Mouse (Mus musculus): Measurements from ENCODE around the gene 1110065P20Rik. TPM values are rescaled to one million over a fixed set of nuclear protein-coding genes. Genes with fewer than 3 reads are reported as not detected.

1110065P20Rik gene
- polyA plus RNA-seq, 1 experiment from 2014 or later = 15.3 TPM

GRCm38 (mm10) chr4:124880599-124880998 lies 29.6 kb upstream of the 1110065P20Rik start, which contains the start of gene Epha10:
Epha10 (plus strand) TSS chr4:124880899.
- H3K36me3 ChIP-seq = no peaks in the 10 kb centered on the region
- H3K4me3 ChIP-seq (replicated peaks) = peak within 1 kb of the TSS; percentile 32
- peak within 1 kb of the TSS; percentile 43 for H3K4me2 ChIP-seq
- ATAC-seq (ENCODE audit: low read depth) = no peak
- 7% methylated on average over 11 of the region's 11 CpGs for WGBS (ENCODE audit: insufficient replicate concordance)
- no peak within 1 kb of the TSS for H3K9ac ChIP-seq
- H3K9me3 ChIP-seq (replicated peaks) = no peaks in the 10 kb centered on the region
- no peak for DNase-seq
- H3K4me1 ChIP-seq (replicated peaks) = peaks cover 7% of the 10 kb centered on the region; the same call in 1 of the 2 replicates
- H3K27ac ChIP-seq = no peak within 1 kb of the TSS
- H3K27me3 ChIP-seq = peaks cover 68% of the 10 kb centered on the region

GRCm38 (mm10) chr4:124872719-124873118 lies 21.7 kb upstream of the 1110065P20Rik start:
- Histone ChIP-seq H3K27ac (no peak overlapping the region), H3K9me3 (replicated peaks) (0 out of 2 replicates have a peak, but pooled peaks cover 4% of the 10 kb centered on the region), H3K4me2 (no peak overlapping the region), H3K4me1 (replicated peaks) (no peaks in the 10 kb centered on the region), H3K36me3 (no peaks in the 10 kb centered on the region), H3K4me3 (replicated peaks) (no peak overlapping the region), H3K9ac (no peak overlapping the region), H3K27me3 (no peaks in the 10 kb centered on the region)
- no peak for ATAC-seq (ENCODE audit: low read depth)
- 79% methylated on average over 1 of the region's 1 CpGs for WGBS (ENCODE audit: insufficient replicate concordance)
- DNase-seq = no peak

- no peaks in the 10 kb centered on the region for H3K9me3 ChIP-seq (replicated peaks)
- H3K4me3 ChIP-seq (replicated peaks) = peak within 1 kb of the TSS; percentile 39
- peaks cover 7% of the 10 kb centered on the region for H3K36me3 ChIP-seq
- no peak within 1 kb of the TSS for H3K27ac ChIP-seq
- 6% methylated on average over 52 of the region's 77 CpGs for WGBS (ENCODE audit: insufficient replicate concordance)
- ATAC-seq (ENCODE audit: low read depth) = no peak
- no peaks in the 10 kb centered on the region for H3K4me1 ChIP-seq (replicated peaks)
- H3K9ac ChIP-seq = no peak within 1 kb of the TSS
- H3K27me3 ChIP-seq = peaks cover 41% of the 10 kb centered on the region
- H3K4me2 ChIP-seq = peak within 1 kb of the TSS; percentile 52
- DNase-seq = no peak
These were observed 10.5 kb upstream of the 1110065P20Rik start, which contains the start of gene Maneal for GRCm38 (mm10) chr4:124861283-124862188. Maneal (minus strand) TSS chr4:124862171.

- Histone ChIP-seq H3K4me1 (replicated peaks) (no peaks in the 10 kb centered on the region), H3K9ac (no peak overlapping the region), H3K4me3 (replicated peaks) (no peak overlapping the region), H3K27me3 (peaks cover 41% of the 10 kb centered on the region), H3K36me3 (peaks cover 18% of the 10 kb centered on the region), H3K27ac (no peak overlapping the region), H3K9me3 (replicated peaks) (no peaks in the 10 kb centered on the region), H3K4me2 (no peak overlapping the region)
- no peak for ATAC-seq (ENCODE audit: low read depth)
- peak; percentile 45 for DNase-seq
- 6% methylated on average over 7 of the region's 7 CpGs for WGBS (ENCODE audit: insufficient replicate concordance)
These were observed 9.4 kb upstream of the 1110065P20Rik start for GRCm38 (mm10) chr4:124860446-124860845.

- Histone ChIP-seq H3K4me3 (replicated peaks) (no peak overlapping the region), H3K4me2 (no peak overlapping the region), H3K36me3 (peaks cover 36% of the 10 kb centered on the region), H3K27ac (no peak overlapping the region), H3K4me1 (replicated peaks) (no peaks in the 10 kb centered on the region; the same call in 1 of the 2 replicates), H3K27me3 (peaks cover 35% of the 10 kb centered on the region), H3K9me3 (replicated peaks) (no peaks in the 10 kb centered on the region), H3K9ac (no peak overlapping the region)
- no peak for ATAC-seq (ENCODE audit: low read depth)
- 80% methylated on average over 5 of the region's 5 CpGs for WGBS (ENCODE audit: insufficient replicate concordance)
- no peak for DNase-seq
These were observed 7.4 kb upstream of the 1110065P20Rik start for GRCm38 (mm10) chr4:124858370-124858769.

GRCm38 (mm10) chr4:124856294-124856693 lies 5.3 kb upstream of the 1110065P20Rik start:
- WGBS (ENCODE audit: insufficient replicate concordance) = 90% methylated on average over 8 of the region's 8 CpGs
- H3K4me2 ChIP-seq = no peak overlapping the region
- H3K9me3 ChIP-seq (replicated peaks) = no peaks in the 10 kb centered on the region
- peaks cover 14% of the 10 kb centered on the region for H3K27me3 ChIP-seq
- peaks cover 21% of the 10 kb centered on the region for H3K4me1 ChIP-seq (replicated peaks)
- no peak overlapping the region for H3K4me3 ChIP-seq (replicated peaks)
- peaks cover 51% of the 10 kb centered on the region for H3K36me3 ChIP-seq
- H3K9ac ChIP-seq = no peak overlapping the region
- DNase-seq (no peak), ATAC-seq (ENCODE audit: low read depth) (no peak)
- no peak overlapping the region for H3K27ac ChIP-seq

GRCm38 (mm10) chr4:124850261-124850913 lies 609 bp downstream of the 1110065P20Rik start, which contains the start of gene Yrdc:
Yrdc (plus strand) TSS chr4:124850679.
- peak; percentile 91 for ATAC-seq (ENCODE audit: low read depth)
- Histone ChIP-seq H3K9me3 (replicated peaks) (no peaks in the 10 kb centered on the region), H3K27ac (peak within 1 kb of the TSS; percentile 82), H3K9ac (peak within 1 kb of the TSS; percentile 92), H3K27me3 (no peaks in the 10 kb centered on the region), H3K4me2 (peak within 1 kb of the TSS; percentile 96), H3K4me1 (replicated peaks) (peaks cover 46% of the 10 kb centered on the region), H3K4me3 (replicated peaks) (peak within 1 kb of the TSS; percentile 97), H3K36me3 (peaks cover 38% of the 10 kb centered on the region)
- peak; percentile 88 for DNase-seq
- under 1% methylated on average over 87 of the region's 90 CpGs for WGBS (ENCODE audit: insufficient replicate concordance)

GRCm38 (mm10) chr4:124849631-124850260 lies 1.2 kb downstream of the 1110065P20Rik start:
- peak overlapping the region; percentile 97 for H3K4me3 ChIP-seq (replicated peaks)
- peak overlapping the region; percentile 82 for H3K27ac ChIP-seq
- H3K4me2 ChIP-seq = peak overlapping the region; percentile 96
- peak; percentile 8; the same call in 1 of the 2 replicates for ATAC-seq (ENCODE audit: low read depth)
- no peaks in the 10 kb centered on the region for H3K9me3 ChIP-seq (replicated peaks)
- peaks cover 40% of the 10 kb centered on the region for H3K36me3 ChIP-seq
- WGBS (ENCODE audit: insufficient replicate concordance) = 12% methylated on average over 24 of the region's 24 CpGs
- peak; percentile 17 for DNase-seq
- H3K4me1 ChIP-seq (replicated peaks) = peaks cover 46% of the 10 kb centered on the region
- H3K9ac ChIP-seq = peak overlapping the region; percentile 92
- no peaks in the 10 kb centered on the region for H3K27me3 ChIP-seq

- DNase-seq (peak; percentile 80), ATAC-seq (ENCODE audit: low read depth) (no peak)
- H3K4me2 ChIP-seq = no peak overlapping the region
- no peaks in the 10 kb centered on the region for H3K27me3 ChIP-seq
- no peak overlapping the region for H3K9ac ChIP-seq
- no peak overlapping the region for H3K27ac ChIP-seq
- H3K4me1 ChIP-seq (replicated peaks) = peaks cover 38% of the 10 kb centered on the region
- 8% methylated on average over 8 of the region's 8 CpGs for WGBS (ENCODE audit: insufficient replicate concordance)
- H3K9me3 ChIP-seq (replicated peaks) = no peaks in the 10 kb centered on the region
- H3K4me3 ChIP-seq (replicated peaks) = no peak overlapping the region
- H3K36me3 ChIP-seq = peaks cover 38% of the 10 kb centered on the region
These were observed 3.4 kb downstream of the 1110065P20Rik start for GRCm38 (mm10) chr4:124847573-124847972.

GRCm38 (mm10) chr4:124843493-124843892 lies 7.5 kb downstream of the 1110065P20Rik start:
- 72% methylated on average over 11 of the region's 11 CpGs for WGBS (ENCODE audit: insufficient replicate concordance)
- peak; percentile 60; the same call in 1 of the 2 replicates for ATAC-seq (ENCODE audit: low read depth)
- DNase-seq = peak; percentile 29

GRCm38 (mm10) chr4:124840998-124841397 lies 10.0 kb downstream of the 1110065P20Rik start:
- H3K27ac ChIP-seq = no peak overlapping the region
- peaks cover 94% of the 10 kb centered on the region for H3K36me3 ChIP-seq
- no peaks in the 10 kb centered on the region for H3K4me1 ChIP-seq (replicated peaks)
- H3K9ac ChIP-seq = no peak overlapping the region
- WGBS (ENCODE audit: insufficient replicate concordance) = 85% methylated on average over 1 of the region's 1 CpGs
- no peaks in the 10 kb centered on the region for H3K9me3 ChIP-seq (replicated peaks)
- ATAC-seq (ENCODE audit: low read depth) = no peak
- no peak overlapping the region for H3K4me2 ChIP-seq
- H3K27me3 ChIP-seq = no peaks in the 10 kb centered on the region
- no peak for DNase-seq
- H3K4me3 ChIP-seq (replicated peaks) = no peak overlapping the region

More at GRCm38 (mm10) chr4:124843493-124843892, 7.5 kb downstream of the 1110065P20Rik start:
- no peaks in the 10 kb centered on the region for H3K9me3 ChIP-seq (replicated peaks)
- H3K27ac ChIP-seq = no peak overlapping the region
- H3K36me3 ChIP-seq = peaks cover 71% of the 10 kb centered on the region
- H3K4me2 ChIP-seq = no peak overlapping the region
- peaks cover 12% of the 10 kb centered on the region for H3K4me1 ChIP-seq (replicated peaks)
- no peak overlapping the region for H3K4me3 ChIP-seq (replicated peaks)
- no peak overlapping the region for H3K9ac ChIP-seq
- H3K27me3 ChIP-seq = no peaks in the 10 kb centered on the region
